Mouse (Mus musculus) layer of hippocampus, postnatal 36 days (tissue): Measurements from ENCODE around the gene Tshz2. TPM values are rescaled to one million over a fixed set of nuclear protein-coding genes. Genes with fewer than 3 reads are reported as not detected.
"Not testable (repeated sequence)": the region's sequence is repeated elsewhere in the genome, so short reads cannot be mapped to it uniquely, and the experiment has no call there.

Experiments used
- DNase-seq, 2 experiments: peaks; one replicate each; pipeline ENCODE4 v3.0.0; 2022
- total RNA-seq, 2 experiments: library from RNA; stranded (reverse); gene quantifications; 2 replicates each; pipeline ENCODE4 v1.2.3; 2021

Tshz2 gene
- total RNA-seq, 2 experiments from 2014 or later: 29.6 to 34.3 TPM

DNA sequence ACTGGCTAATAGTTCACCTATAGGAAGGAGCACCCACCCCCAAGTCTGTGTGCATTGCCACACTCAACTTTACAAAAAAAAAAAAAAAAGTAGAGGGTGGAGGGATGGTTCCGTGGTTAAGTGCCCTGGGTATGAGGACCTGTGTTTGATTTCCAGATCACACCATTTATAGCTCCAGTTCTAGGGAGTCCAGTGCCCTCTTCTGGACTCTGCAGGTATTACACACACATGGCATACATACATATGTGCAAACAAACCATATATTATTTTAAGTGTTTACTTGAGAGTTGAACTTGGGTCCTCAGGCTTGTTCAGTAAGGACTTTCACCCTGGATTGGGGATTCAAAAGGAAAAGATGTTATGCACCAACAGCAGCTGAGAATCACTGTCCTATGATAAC lies 127.3 kb downstream of the Tshz2 start:
- no peak for DNase-seq

DNA sequence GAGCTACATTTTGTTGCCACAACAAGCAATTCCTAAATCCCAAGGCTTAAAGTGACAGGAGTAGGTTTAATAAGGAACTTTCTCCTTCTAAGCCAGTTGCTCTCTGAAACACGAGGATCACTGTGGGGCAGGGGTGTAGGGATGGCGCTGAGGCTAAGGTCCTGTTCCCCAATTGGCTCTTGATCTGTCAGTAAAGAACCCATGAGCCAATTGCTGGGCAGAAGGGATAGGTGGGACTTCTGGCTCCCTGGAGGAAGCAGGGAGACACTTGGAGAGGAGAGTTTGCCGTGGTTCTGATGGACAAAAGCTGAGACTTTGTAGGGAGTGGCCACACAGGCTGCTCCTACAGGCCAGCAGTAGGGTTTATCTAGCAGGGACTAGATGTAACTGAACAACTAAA lies 128.9 kb downstream of the Tshz2 start:
- DNase-seq: no peak

DNA sequence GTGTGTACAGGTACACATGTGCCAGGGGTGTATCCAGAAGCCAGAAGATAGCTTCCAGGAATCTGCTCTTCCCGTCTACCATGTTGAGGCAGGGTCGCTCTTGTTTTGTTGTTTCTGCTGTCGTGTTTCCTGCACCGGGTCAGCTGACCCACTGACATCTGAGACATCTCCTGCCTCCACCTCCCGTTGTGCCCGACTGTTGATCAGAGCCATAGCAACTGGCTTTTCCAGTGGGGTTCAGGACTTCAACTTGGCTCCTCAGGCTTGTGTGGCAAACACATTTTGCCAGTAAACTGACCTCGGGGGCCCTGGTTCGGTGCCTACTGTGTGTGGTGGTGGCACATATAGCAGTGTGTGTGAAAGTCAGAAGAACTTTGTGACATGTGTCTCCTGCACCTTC lies 129.5 kb downstream of the Tshz2 start:
- DNase-seq: no peak

DNA sequence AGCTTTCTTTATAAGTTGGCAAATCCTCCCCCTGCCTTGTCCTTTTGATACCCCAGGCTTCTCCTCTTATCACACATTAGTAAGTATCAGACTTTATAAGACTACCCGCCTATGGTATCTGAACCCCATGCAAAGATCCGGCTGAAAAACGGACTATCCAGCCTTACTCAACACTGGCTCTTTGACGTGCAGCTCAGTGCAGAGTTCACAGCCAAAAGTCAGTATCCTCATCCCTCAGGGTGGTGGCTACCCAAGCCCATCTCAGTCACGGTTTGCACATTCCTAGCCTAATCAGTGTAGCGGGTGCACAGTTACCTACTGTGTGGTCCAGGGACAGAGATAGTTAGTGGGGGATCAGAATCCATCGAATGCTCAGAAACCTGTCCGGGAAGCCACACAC lies 130.9 kb downstream of the Tshz2 start:
- no peak for DNase-seq

DNA sequence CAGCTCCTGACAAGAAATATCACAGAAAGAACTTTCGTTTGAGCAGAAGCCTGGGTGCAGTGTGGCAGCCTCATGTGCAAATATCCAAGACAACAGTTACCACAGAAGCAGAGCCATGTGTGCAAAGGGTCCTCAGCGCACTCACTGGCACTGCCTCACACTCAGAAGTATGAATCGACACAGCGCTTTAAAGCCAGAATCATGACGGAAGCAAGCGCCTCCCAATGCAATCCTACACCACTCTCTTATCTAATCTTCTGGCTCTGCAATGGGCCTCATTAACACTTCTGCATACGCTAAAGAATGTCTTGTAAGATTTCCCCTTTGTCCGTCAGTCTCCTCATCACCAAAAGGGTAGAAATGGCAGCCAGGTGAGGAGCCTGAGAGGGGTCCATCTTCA lies 133.4 kb downstream of the Tshz2 start:
- DNase-seq: no peak

DNA sequence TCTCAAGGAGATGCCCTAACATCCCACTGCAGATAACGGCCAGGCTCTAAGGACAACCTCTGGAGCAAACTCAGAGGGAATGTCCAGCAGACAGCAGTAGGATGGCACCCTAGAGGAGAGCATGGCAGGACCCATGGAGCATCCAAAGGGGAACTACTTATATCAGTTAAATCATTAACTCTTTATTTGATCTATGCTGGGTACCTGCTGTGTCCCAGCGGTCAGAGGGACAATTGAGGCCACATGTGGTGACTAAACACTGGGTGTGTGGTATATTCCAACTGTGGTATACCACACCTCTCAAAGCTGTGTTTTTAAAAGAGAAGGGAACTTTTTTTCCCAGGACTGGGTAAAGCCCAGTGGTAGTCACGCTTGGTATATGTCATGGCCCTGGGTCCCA lies 134.5 kb downstream of the Tshz2 start:
- DNase-seq: no peak

DNA sequence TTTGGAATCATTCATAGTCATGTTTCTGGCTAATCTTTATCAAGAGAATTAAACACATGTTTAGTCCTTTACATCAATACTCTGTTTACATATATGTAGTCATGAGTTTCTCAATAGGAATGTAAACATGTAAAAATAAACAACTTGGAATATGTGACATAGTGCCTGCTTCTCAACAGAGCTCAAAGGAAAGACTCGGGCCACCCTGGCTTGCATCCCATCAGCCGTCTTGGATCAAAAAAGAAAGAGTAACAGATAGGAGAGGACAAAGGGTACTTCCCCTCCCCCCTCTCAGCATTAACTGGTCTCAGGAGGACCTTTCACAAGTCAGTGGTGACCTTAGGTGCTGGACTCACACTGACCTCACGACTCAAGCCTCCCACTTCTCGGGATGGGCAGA lies 142.3 kb downstream of the Tshz2 start:
- no peak for DNase-seq

DNA sequence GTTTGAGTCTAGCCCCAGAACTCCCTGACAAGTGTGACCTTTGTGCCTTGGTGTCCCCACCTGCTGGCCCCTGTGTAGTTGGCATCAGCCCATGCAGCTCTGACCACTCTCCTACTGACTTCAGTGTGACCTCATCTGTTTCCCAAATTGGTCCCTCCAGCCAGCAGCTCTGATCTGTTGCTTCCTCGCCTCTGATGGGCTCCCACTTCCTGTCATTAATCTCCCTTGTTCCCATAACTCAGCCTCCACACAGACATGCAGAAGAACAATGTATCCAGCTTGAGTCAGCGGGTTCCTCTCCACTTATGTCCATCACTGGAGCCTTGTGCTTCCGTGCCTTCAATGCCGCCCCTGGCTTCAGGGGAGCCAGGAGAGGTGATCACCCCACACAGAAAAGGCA lies 144.4 kb downstream of the Tshz2 start:
- DNase-seq: no peak

DNA sequence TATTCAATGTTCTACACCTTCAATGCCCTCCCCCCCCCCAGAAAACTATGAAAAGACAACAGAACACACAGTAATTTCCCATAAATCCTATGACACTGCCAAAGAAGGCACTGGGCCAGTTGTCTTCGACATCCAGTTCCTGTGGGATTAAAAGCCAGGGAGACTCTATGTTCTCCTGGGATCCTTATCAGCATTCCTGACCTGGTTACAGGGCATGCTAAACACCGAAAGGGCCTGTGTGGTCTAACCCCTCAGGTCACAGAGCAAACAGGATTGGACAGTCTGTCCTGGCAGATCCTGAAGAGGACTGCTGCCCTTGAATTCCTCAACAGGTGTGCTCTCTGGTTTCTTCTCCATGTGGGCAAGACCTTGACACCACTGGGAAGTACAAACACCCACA lies 145.0 kb downstream of the Tshz2 start:
- DNase-seq: no peak

DNA sequence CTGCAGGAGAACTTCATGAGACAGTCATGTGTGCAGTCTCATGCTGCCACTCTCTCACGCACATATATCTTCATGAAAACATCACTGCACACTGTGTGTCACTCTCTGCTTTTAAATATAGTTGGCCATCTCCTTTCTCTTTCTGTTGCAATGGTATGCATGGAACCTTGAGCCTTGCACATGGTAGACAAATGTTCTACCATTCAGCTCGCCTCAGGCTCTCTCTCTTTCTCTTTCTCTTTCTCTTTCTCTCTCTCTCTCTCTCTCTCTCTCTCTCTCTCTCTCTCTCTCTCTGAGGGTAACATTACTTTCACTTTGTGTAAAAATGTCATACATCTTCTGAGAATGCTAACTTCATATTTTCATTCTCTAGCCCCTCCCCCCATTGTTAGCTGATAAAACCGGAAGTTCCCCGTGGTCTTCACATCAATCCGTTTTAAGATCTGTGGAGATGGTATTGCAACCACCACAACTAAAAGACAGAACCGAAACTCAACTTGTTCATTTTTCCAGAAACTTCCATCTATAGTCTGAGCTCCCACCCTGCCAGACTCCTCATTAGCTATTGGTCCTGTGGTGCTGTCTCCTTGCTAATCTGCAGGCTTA lies 146.0 kb downstream of the Tshz2 start:
- DNase-seq: no peak

DNA sequence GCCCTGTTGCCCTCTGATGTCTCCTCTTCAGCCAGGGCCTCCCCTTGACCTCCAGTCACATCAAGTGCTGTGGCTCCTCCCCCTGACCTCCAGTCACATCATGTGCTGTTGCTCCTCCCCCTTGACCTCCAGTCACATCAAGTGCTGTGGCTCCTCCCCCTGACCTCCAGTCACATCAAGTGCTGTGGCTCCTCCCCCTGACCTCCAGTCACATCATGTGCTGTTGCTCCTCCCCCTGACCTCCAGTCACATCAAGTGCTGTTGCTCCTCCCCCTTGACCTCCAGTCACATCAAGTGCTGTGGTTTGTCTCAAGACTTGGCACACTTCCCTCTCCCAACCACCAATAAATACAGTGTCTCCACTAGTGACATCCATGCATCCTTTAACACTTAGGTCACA lies 148.9 kb downstream of the Tshz2 start:
- DNase-seq: not testable (repeated sequence)

DNA sequence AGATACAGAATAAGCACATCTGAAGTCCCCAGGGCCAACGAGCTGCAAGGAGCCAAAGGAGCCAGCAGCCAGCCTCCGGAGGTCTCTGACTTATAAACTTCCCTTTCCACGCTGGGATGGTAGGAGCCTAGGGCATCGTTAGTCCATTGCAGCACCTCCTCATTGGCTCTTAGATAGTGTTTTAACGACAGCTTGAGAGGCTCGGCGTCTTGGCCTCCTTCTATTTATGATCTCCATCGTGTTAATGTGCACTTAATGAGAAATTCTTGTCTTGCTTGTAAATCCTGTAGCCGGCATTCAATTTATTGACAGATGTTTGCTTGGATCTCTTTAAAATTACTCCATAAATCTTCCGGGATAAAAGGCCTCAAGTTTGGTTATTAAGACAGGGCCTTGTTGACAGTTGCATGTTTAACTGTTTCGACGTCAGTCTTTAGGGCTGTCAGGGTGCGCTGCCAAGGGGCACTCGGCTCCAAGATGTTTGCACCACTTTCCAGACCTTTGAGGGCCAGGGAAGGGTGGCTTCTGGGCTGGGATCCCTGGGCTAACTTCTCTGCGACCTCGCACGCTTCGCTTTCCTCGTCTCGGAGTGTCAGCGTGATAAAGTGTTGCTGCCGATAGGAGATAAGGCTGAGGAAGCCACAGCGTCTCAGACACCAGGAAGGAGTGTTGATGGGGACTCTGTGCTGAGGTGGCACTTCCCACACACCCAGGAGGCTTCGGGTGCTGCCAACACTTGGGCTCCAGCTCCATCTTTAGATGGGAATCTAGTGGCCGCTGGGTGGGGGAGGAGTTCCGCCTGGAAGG lies 150.3 kb downstream of the Tshz2 start:
- no peak for DNase-seq

DNA sequence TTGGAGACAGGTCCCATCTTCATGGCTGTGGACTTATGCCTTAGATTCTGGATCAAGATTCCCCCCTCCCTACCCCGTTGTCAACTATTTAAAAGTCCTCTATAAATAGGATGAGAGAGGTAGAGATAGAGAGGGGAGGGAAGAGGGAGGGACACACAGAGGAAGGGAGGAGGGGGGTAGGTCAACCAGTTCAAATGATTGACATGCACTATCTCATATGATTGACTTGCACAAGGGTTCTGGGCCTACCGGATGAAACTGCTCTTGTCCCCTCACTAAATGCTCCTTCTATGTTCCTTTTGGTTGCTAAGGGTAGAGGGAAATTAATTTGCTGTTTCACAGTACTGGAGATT lies 150.8 kb downstream of the Tshz2 start:
- no peak for DNase-seq

DNA sequence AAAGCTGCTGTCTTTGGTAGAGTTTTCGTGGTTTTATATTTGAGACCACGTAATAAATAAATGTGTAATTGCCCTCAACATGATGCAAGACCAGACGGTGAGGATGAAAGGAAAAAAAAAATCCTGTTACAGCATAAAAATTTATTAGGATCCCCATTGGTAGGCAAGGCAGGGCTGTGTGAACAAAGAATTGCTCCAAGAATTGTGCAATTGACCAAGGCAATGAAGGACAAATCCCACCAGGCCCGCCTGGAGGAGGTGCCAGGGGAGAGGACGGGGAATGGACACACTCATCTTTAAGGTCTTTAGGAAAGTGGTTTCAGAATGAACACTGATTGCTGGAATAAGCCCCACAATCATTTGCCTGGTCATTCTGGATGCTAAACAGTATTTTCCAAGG lies 154.6 kb downstream of the Tshz2 start:
- DNase-seq: no peak

DNA sequence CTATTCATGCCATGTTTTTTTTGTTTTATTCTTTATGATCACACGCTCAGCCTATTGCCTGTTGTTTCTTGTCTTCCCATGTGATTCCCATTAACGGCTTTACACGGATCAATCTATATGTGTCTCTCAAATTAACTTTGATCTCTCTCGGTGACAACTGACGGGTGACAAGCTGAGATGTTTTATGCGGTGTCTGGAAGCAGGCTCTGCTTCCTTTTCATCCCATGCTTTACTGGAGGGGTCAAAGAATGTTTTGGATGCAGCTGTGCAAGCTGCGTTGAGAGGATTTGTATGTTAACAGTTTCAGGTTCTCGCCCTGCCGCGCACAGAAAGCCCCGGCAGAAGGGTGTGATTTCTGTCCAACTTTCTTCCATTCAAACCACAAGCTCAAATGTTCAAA lies 155.1 kb downstream of the Tshz2 start:
- DNase-seq: no peak

DNA sequence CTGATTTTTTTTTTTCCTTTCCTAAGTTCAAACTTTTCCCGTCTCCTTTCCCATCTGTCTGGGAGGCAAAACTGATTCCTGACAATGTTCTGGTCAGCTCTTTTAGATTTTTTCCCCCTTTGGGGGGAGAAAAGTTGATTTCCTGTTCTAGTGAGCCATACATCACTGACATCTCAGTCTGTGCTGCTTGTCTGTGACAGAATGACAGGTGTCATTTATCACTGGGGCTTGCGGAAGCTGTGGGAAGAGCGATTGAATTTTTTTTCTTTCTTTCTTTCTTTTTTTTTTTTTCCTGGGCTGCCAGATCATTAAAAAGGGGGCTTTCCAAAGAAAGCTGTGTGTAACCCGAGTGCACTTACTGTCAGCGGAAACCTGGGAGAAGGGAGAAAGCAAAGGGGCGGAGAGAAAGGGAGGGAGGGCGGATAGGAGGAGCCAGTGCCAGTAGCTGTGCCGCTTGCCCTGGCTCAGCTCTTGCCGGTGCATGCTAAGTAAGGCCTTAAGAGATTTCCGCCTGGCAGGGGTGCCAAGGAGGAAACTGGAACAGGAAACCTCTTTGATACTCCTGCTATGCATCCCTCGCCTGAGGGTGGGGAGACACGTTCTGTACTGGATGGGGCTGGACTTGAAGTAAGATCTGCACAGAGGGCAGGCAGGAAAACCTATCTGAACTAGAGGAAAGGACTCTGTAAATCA lies 157.8 kb downstream of the Tshz2 start:
- peak in 1 of 2 experiments; percentile 16 for DNase-seq

DNA sequence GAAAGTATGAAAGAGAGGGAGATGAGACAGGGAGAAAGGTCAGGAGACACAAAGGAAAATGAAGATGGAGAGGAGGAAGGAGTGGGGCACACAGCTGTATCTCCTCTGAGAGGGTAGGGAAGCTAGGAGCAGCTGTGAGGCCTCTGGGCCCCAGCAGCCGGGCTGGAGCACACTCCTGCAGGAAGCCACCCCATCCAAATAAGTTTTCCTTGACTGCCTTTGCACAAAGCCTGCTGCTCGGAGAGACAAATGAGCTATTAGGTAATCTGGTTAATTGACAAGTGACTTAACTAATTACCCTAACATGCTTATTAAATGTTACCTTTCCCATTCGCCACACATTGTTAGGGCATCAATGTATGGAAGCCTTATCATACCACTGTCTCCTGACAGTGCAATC lies 159.9 kb downstream of the Tshz2 start:
- no peak for DNase-seq

DNA sequence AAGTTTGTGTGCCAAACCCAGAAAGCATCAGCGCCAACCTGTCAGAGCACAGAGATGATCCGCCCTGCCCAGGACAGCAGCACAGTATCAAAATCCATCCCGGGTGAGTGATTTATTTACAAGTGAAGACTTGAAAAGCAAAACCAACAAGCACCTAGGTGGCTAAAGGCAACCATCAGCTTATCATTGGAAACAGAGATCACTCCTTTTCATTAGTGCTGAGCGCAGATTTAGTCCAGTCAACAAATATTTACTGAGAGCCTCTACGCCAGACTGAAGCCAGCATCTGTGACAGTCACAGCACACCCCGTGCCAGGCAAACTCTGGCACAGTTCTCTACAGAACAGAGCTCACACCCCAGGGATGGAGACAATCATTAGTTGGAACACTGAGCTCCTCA lies 169.4 kb downstream of the Tshz2 start:
- DNase-seq: no peak

DNA sequence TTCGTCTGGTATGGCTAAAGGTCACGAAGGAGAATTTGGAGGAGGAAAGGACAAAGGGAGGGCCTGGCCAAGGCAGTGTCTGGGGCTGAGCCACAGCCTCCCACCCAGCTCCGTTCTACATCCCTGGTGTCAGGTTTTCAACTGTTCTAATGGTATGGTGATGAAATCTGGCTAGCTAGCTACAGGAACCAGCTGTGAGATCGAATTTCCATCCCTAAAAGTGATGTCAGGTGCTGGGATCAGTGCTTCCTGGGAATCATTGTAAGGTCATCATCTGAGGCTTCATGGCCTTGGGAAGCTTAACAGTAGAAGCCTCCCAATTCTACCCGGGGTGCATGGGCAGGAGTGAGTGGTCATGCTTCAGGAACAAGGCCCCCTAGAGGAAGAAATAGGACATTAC lies 171.6 kb downstream of the Tshz2 start:
- DNase-seq: no peak

DNA sequence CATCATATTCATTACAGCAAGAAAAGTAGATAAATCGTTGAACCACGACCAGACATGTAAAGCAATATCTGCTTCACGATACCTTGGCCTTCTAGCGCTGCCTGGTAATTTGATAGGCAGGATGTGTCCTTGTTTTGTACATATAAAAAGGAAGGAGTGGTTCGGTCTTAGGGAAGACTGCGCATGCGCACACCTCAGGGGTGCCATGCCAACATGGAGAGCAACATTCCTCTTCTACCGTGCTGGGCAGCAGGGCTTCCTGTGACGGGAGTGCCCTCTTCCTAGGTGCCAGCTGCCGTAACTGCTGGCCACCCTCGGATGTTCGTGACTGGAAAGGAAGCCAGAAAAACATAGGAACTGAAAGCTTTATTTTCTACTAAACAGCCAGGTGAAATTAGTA lies 172.7 kb downstream of the Tshz2 start:
- no peak for DNase-seq

DNA sequence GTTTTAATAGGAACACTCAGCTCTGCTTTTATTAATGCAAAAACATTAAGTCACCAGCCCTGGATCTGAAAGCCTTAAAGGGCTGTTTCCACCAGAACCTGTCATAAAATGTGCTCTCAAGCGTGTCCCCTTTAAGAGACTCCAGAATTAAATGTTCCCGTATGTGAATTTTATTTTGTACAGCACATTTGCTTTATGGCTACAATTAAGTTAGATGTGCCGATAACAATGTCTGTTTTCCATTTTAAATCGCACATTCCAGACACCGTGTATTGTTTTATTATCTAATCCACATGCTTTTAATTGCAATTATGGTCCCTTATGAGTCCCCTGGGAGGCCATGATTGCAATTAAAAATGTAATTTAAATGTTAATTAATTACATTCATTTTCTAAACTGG lies 178.8 kb downstream of the Tshz2 start:
- DNase-seq: no peak

DNA sequence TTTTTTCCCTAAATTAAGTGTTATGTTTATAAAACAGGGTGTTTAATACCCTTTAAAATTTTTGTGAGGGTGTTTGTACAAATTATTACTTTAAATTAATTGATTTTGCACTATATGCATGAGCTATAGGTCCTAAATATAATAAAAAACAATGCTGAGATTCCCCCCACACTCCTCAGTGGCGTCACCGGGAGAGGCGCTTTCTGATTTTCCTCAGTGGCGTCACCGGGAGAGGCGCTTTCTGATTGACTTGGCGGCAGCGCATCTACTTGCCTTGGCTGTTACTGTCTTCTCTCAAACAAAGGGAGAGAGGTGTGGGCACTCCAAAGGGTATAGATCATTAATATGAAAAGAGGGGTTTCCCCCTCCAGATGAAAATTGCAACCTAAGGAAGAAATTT lies 179.2 kb downstream of the Tshz2 start:
- no peak for DNase-seq

DNA sequence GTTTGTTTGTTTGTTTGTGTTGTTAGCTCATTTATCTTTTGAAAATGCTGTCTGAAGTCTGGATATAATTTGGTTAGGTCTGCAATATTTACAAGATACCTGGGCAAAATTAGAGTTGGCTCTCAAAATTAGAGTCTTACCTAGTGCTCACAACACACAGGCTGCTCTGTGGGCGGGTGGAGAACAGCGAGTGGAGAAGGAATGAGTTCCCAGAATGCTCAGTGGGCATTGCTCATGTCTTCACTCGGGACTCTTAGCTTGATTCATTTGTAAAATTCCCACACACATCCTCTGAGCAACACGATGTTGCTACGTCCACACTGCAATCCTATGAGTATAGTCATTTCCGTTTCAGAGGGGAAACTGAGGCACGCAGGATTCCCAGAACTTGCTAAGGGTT lies 180.1 kb downstream of the Tshz2 start:
- DNase-seq: no peak

DNA sequence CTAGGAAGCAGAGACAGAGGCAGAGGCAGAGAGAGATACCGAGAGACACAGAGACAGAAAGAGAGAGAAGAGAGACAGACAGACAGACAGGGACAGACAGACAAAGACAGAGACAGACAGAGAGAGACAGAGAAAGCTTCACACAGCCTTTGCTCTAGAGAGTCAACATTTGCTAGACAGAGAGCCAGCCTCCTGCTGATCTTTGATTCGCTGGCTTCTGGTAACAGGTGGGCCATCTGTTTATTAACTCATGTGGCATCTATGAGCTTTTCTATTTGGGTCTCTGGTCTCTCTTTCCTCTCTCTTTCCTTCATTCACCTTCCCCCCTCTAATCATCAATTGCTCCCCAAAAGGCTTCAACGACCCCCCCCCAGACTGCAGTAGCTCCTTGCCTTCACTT lies 181.5 kb downstream of the Tshz2 start:
- no peak for DNase-seq
